Mouse (Mus musculus): ENCODE data around the gene Sec24a. TPM values are rescaled to one million over a fixed set of nuclear protein-coding genes. Genes with fewer than 3 reads are reported as not detected.

The Sec24a gene
- total RNA-seq, 1 experiment = 10.9 TPM

DNA sequence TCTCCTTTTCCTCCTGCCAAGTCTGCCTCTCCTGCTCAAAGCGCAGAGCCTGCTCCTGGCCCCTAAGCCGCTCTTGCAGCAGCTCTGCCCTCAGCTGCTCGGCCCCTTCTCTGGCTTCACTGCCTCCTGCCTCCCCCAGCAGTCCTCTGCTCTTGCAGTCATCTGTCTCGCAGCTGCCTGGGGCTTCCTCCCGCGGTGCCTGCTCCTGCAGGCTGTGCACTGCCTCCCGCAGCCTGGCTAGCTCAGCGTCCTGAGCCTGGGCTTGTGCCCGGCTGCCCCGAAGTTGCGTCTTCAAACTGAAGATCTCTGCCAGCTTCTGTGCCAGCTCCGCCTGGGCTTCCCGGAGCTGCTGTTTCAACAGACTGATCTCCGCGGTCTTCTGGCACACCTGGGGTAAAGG, 119.7 kb downstream of the Sec24a start:
- in situ Hi-C loops (cut with MboI; ENCODE audit: low sequenced_read_pairs in 2 of 2, unreplicated experiment in 2 of 2) = no loop called here
- peaks cover 39% of the 10 kb centered on the region for H3K36me3 ChIP-seq (ENCODE audit: control insufficient read depth, insufficient read depth, low read length, poor library complexity, severe bottlenecking)
- peak overlapping the region; percentile 39 to 46 for H3K4me3 ChIP-seq (ENCODE audit: insufficient read depth in 1 of 2, low read depth in 1 of 2, low read length in 2 of 2, poor library complexity in 1 of 2, severe bottlenecking in 1 of 2)
- TF ChIP-seq CHD2 (IDR thresholded peaks at IDR 0.05; ENCODE audit: low read depth, low read length) = no peak
- no peak for TF ChIP-seq HCFC1 (IDR thresholded peaks at IDR 0.05; ENCODE audit: borderline replicate concordance, insufficient read depth, low read length)
- no peak for TF ChIP-seq ZNF384 (IDR thresholded peaks at IDR 0.05; ENCODE audit: low read depth, low read length)
- TF ChIP-seq ZC3H11A (IDR thresholded peaks at IDR 0.05; ENCODE audit: borderline replicate concordance, low read depth, low read length) = no peak
- TF ChIP-seq MAFK (IDR thresholded peaks at IDR 0.05; ENCODE audit: insufficient read depth, low read depth, low read length) = no peak
- peak overlapping the region; percentile 37; the same call in 1 of the 2 replicates for H3K9ac ChIP-seq (ENCODE audit: insufficient read depth, low read depth, low read length, poor library complexity, severe bottlenecking)
- no peak overlapping the region; the same call in 1 of the 2 replicates for H3K27ac ChIP-seq (ENCODE audit: insufficient read depth, low read depth, low read length, poor library complexity, severe bottlenecking)
- H3K9me3 ChIP-seq (ENCODE audit: control insufficient read depth, insufficient read depth, low read depth, low read length) = no peaks in the 10 kb centered on the region
- H3K4me1 ChIP-seq (ENCODE audit: control insufficient read depth in 2 of 2, insufficient read depth in 2 of 2, low read length in 2 of 2, poor library complexity in 1 of 2) = peaks cover 11 to 37% of the 10 kb centered on the region in 2 experiments
- no peak for DNase-seq (ENCODE audit: low read depth, low spot score)

DNA sequence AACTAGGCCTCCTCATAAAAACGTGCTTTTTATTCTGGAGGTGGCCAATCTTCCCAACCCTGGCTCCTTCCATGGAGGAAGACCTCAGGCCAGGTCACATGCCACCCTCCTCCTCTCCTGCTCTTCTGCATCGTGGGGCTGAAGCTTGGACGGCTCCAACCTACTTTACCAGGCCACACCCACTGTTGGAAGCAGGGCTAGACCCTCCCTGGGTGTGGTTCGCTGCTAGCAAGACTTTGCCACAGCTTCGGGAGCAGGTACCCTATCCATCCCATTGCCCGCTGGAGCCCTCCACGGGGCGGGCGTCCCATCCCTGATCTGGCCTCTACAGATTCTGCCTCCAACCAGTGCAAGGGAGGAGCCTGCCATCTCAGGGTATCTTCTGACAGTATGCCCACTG, 120.2 kb downstream of the Sec24a start:
- Histone ChIP-seq H3K4me3 (ENCODE audit: insufficient read depth in 1 of 2, low read depth in 1 of 2, low read length in 2 of 2, poor library complexity in 1 of 2, severe bottlenecking in 1 of 2) (peak overlapping the region; percentile 39 to 46), H3K27ac (ENCODE audit: insufficient read depth, low read depth, low read length, poor library complexity, severe bottlenecking) (no peak overlapping the region; the same call in 1 of the 2 replicates), H3K36me3 (ENCODE audit: control insufficient read depth, insufficient read depth, low read length, poor library complexity, severe bottlenecking) (peaks cover 39% of the 10 kb centered on the region), H3K9ac (ENCODE audit: insufficient read depth, low read depth, low read length, poor library complexity, severe bottlenecking) (peak overlapping the region; percentile 37; the same call in 1 of the 2 replicates), H3K4me1 (ENCODE audit: control insufficient read depth in 2 of 2, insufficient read depth in 2 of 2, low read length in 2 of 2, poor library complexity in 1 of 2) (peaks cover 8 to 34% of the 10 kb centered on the region in 2 experiments), H3K9me3 (ENCODE audit: control insufficient read depth, insufficient read depth, low read depth, low read length) (no peaks in the 10 kb centered on the region)
- in situ Hi-C loops (cut with MboI; ENCODE audit: low sequenced_read_pairs in 2 of 2, unreplicated experiment in 2 of 2) = no loop called here
- TF ChIP-seq ZNF384 (IDR thresholded peaks at IDR 0.05; ENCODE audit: low read depth, low read length) (no peak), ZC3H11A (IDR thresholded peaks at IDR 0.05; ENCODE audit: borderline replicate concordance, low read depth, low read length) (no peak), MAFK (IDR thresholded peaks at IDR 0.05; ENCODE audit: insufficient read depth, low read depth, low read length) (no peak), CHD2 (IDR thresholded peaks at IDR 0.05; ENCODE audit: low read depth, low read length) (no peak), HCFC1 (IDR thresholded peaks at IDR 0.05; ENCODE audit: borderline replicate concordance, insufficient read depth, low read length) (no peak)
- DNase-seq (ENCODE audit: low read depth, low spot score) = no peak

Other genes with a start within 250 kb of the Sec24a start
- gene Phykpl, start 178.9 kb downstream of the Sec24a start, total RNA-seq (2012; rRNA removed) = 23.4 and 27.4 TPM in 2 replicates
- gene Hnrnpab, start 156.8 kb downstream of the Sec24a start, total RNA-seq (2012; rRNA removed) = 334 and 505 TPM in 2 replicates
- 452 and 461 TPM in 2 replicates for gene Nhp2, start 143.9 kb downstream of the Sec24a start, total RNA-seq (2012; rRNA removed)
- gene Rmnd5b, start 127.7 kb downstream of the Sec24a start, total RNA-seq (2012; rRNA removed) = 41.1 and 96.5 TPM in 2 replicates
- gene N4bp3, start 112.8 kb downstream of the Sec24a start, total RNA-seq (2012; rRNA removed) = 23.7 and 43.8 TPM in 2 replicates
- 4.1 and 12.2 TPM in 2 replicates for gene D930048N14Rik, start 112.7 kb downstream of the Sec24a start, total RNA-seq (2012; rRNA removed)
- 21.7 and 38.8 TPM in 2 replicates for gene 0610009B22Rik, start 74.8 kb downstream of the Sec24a start, total RNA-seq (2012; rRNA removed)
- 86.0 and 86.1 TPM in 2 replicates for gene Sar1b, start 53 bp upstream of the Sec24a start, total RNA-seq (2012; rRNA removed)
- gene Jade2, start 94.0 kb upstream of the Sec24a start, total RNA-seq (2012; rRNA removed) = 11.5 and 11.8 TPM in 2 replicates
- 49.4 and 61.7 TPM in 2 replicates for gene Cdkn2aipnl, start 204.0 kb upstream of the Sec24a start, total RNA-seq (2012; rRNA removed)
- 47.9 and 58.3 TPM in 2 replicates for gene Ube2b, start 237.1 kb upstream of the Sec24a start, total RNA-seq (2012; rRNA removed)
- gene Cdkl3, start 240.6 kb upstream of the Sec24a start, total RNA-seq (2012; rRNA removed) = 3.6 and 4.6 TPM in 2 replicates